Mouse (Mus musculus) layer of hippocampus, postnatal 10 days (tissue): ENCODE measurements around the gene Arl6ip5. TPM values are rescaled to one million over a fixed set of nuclear protein-coding genes. Genes with fewer than 3 reads are reported as not detected.
A peak's percentile ranks its signal among the peaks of the same experiment; 100 is the strongest.
"Not testable (repeated sequence)": the region's sequence is repeated elsewhere in the genome, so short reads cannot be mapped to it uniquely, and the experiment has no call there.

ENCODE experiments used
- DNase-seq, 2 experiments: peaks; one replicate each; pipeline ENCODE4 v3.0.0; 2021; ENCODE audit warnings: low spot score in 2 of 2
- total RNA-seq, 2 experiments: library from RNA; stranded (reverse); gene quantifications; 2 replicates each; pipeline ENCODE4 v1.2.3; 2021

The Arl6ip5 gene
- total RNA-seq, 2 experiments from 2014 or later, result 128 to 152 TPM

- no peak for DNase-seq
These were observed 12.5 kb downstream of the Arl6ip5 start for GRCm38 (mm10) chr6:97222931-97223467.

- no peak for DNase-seq
These were observed 13.1 kb downstream of the Arl6ip5 start for GRCm38 (mm10) chr6:97223566-97223965.

GRCm38 (mm10) chr6:97224505-97224904 lies 14.0 kb downstream of the Arl6ip5 start:
- DNase-seq, result no peak

GRCm38 (mm10) chr6:97226083-97226491 lies 15.6 kb downstream of the Arl6ip5 start:
- DNase-seq, result no peak

- DNase-seq, result no peak
These were observed 16.8 kb downstream of the Arl6ip5 start for GRCm38 (mm10) chr6:97227067-97227847.

DNA sequence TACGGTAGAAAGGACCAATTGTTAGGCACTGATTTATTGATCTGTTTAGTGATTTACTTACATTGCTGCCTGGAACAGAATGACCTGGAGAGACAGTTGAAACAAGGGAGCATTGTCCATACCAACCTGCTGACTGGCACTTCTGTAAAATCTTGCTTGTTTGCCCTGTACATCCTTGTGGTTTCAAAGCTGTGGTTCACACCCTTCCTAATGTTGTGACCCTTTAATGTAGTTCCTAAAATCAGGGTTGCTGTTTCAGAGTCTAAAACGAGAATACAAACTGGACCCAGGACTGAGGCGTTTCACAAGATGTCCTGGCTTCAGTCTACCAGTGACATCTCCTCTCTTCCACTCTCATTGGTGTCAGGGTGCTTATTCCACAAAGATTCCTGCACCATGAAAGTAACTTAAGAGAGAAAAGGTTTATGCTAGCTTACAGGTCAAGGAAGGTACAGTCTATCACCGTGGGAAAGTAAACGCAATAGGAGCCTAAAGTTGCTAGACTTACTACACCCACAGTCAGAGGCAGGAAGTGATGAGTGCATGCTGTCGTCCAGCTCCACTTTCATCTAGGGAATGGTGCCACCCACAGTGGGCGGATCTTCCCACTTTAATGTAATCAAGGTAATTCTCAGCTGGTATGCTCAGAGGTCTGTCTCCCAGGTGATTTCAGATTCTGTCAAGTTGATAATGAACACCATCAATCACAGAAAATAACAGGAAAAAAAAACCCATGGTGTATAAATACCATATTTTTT lies 24.6 kb downstream of the Arl6ip5 start:
- DNase-seq, result no peak

DNA sequence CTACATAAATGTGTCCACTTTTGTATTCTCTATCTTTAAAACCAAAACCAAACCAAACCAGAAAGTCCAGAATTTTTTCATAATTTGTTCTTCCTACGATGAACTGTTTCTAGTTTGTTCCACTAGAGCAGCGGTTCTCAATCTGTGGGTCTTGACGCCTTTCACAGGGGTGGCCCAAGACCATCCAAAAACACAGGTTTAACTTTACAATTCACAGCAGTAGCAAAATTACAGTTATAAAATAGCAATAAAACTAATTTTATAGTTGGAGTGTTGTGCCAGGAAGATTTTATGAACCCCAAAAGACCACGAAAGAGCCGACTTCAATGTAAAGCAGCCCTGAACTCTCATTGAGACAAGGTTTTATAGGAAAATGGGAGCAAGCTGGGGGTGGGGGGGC lies 25.6 kb downstream of the Arl6ip5 start:
- no peak for DNase-seq

DNA sequence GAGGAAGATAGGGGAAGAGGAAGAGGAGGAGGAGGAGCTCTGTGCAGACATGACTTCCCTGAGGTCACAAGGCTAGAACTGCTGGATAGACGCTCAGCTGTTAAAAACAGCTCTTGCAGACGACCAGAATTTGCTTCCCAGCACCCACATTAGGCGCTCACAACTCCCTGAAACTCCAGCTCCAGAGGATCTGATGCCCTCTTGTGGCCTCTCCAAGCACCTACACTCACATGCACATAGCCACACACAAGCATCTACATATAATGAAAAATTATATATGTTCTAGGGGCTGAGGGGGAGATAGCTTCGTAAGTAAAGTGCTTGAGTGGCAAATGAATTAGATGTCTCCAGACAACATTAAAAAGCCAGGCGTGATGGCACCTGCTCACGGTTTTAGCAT lies 28.9 kb downstream of the Arl6ip5 start:
- DNase-seq, result no peak

DNA sequence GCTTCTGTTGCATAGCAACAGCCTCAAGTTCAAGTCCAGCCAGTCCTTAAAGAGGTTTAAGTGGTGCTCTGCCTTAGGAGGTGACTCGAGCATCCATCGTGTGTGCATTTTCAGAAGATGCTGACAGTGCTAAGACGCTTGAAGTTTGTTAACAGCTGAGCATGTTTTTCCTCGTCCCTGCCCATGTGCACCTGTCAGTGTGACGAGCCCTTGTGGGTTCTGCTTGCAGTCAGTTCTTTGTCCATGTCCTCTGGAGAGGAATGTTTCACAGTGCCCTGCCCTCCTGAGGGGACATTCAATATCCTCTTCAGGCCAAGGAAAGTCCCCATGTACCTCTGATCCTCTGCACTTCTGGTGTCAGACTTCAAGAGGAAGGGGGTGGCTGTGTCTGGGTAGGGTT lies 29.6 kb downstream of the Arl6ip5 start:
- no peak for DNase-seq

GRCm38 (mm10) chr6:97242522-97242921 lies 32.0 kb downstream of the Arl6ip5 start:
- no peak for DNase-seq

DNA sequence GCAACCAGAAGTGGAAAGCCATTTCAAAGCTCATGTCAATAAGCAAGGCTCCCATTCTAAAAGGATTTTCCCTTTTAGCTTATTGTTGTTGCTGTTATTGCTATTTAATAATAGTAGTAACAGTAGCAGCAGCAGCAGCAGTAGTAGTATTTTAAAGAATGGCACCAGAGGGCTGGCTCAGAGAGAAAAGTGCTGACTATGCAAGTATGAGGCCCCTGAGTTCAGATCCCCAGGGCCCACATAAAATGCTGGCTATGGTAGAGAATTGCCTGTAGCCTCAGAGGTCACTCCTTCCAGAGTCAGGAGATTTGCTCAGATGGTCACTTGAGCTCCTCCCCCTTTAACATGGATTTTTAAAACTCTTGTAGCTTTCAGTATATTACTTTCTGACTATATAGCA lies 34.7 kb downstream of the Arl6ip5 start:
- DNase-seq, result no peak

- DNase-seq, result peak; percentile 56 to 69
These were observed 40.5 kb downstream of the Arl6ip5 start for GRCm38 (mm10) chr6:97250966-97251365.

DNA sequence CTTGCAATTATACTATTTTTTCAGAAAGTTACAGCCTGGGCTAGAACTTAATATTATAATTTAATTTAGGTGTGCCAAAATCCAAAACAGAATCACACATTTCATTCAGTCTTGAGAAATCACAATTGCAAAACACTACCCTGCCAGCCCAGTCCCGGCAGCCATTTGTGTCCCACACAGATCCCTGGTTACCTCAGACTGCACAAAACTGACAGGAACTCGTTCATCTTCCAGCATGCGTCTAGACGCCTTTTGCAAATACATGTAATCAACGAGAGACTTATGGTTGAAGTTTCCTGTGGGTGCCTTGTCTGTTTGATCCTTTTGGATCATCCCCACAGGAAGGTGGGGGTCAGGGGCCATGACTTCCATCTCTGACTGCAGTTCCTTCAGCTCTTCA lies 41.6 kb downstream of the Arl6ip5 start:
- DNase-seq, result no peak

GRCm38 (mm10) chr6:97252711-97253221 lies 42.3 kb downstream of the Arl6ip5 start, which contains the start of gene Lmod3:
Gene Lmod3 (minus strand): TSS chr6:97252759.
- DNase-seq, result no peak

DNA sequence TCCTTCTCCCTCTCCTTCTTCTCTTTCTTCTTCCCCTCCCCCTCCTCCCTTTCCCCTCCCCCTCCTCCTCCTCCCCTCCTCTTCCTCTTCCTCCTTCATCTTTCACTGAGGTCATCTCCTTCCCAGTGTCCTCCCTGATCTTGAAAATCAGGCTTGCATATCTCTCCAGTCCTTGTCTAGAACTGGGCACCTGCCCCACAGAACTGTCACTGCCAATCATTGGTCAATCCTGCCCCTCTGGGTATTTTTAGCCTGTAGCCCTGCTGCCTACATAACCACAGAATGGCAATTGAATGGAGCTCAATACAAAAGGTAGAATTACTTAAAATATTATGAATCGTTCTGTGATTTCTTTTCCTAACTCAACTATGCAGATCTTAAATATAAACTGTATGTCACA lies 48.0 kb downstream of the Arl6ip5 start:
- DNase-seq, result no peak

DNA sequence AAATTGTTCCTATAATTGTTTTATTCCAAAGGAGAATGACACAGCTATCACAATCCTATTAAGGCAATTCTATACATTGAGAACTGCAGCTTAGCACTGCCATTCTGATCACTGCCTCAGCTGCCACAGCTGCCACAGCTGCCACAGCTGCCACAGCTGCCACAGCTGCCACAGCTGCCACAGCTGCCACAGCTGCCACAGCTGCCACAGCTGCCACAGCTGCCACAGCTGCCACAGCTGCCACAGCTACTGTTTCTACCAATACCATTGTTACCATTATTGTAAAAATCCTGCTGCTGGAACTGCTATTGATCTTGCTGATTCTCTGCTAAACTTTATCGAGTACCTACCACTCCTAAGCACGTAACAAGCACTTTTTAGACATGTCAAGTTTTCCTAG lies 49.4 kb downstream of the Arl6ip5 start:
- not testable (repeated sequence) for DNase-seq

DNA sequence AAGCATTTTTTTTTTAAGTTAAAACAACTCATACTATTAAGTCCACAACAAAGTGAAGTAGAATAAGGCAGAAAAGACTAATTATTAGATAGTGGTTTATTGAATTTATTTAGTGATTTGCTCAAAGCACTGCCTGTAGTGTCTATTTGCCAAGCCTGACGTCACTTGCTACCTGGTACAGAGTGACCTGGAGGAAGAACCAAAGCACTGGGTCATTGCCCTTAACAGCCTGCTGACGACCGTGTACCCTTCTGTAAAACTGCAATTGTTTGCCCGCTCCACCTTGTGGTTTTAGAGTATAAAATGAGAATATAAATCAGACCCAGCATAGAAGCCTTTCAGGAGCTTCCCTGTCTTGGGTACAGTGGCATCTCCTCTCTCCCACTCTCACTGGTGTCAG lies 51.7 kb downstream of the Arl6ip5 start:
- DNase-seq, result no peak

DNA sequence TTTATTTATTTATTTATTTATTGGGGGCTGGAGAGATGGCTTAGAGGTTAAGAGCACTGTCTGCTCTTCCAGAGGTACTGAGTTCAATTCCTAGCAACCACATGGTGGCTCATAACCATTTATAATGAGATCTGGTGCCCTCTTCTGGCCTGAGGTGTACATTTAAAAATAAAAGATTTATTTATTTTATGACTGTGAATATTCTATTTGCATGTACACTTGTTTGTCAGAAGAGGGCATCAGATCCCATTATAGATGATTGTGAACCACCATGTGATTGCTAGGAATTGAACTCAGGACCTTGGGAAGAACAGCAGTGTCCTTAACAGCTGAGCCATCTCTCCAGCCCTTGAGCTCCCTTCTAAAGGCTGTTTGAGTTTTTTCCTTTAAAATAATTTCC lies 53.3 kb downstream of the Arl6ip5 start:
- not testable (repeated sequence) for DNase-seq

GRCm38 (mm10) chr6:97265240-97265639 lies 54.8 kb downstream of the Arl6ip5 start:
- DNase-seq, result no peak

- no peak for DNase-seq
These were observed 55.2 kb downstream of the Arl6ip5 start for GRCm38 (mm10) chr6:97265705-97266104.

- no peak for DNase-seq
These were observed 56.2 kb downstream of the Arl6ip5 start for GRCm38 (mm10) chr6:97266661-97267060.

GRCm38 (mm10) chr6:97267132-97267531 lies 56.6 kb downstream of the Arl6ip5 start:
- DNase-seq, result no peak
